Mouse (Mus musculus) kidney, adult 2 months (tissue): ENCODE data around the gene Zfp266.
A peak's percentile ranks its signal among the peaks of the same experiment; 100 is the strongest.

Experiments
- CTCF ChIP-seq: fragments of 200-500 bp; conservative IDR thresholded peaks from 2 replicates; pipeline ENCODE4 v1.5.1; 2011; ENCODE audit warnings: low read depth, mild to moderate bottlenecking, control low read depth, low read length, moderate library complexity, mixed read lengths; ENCODE audit not compliant: insufficient read depth, insufficient read length
- POLR2A ChIP-seq: fragments of 200-500 bp; IDR thresholded peaks from one replicate; pipeline ENCODE4 v1.6.1; 2011; ENCODE audit warnings: low read depth, low read length, control low read depth

GRCm38 (mm10) chr9:20544070-20544821 lies 23.0 kb upstream of the Zfp266 start:
- TF ChIP-seq CTCF (0 out of 2 replicates have a peak, but pooled peaks have one; percentile 4), POLR2A (no peak)
